In genomic region chr2:11416122-11416521, GRCm38 (mm10) we compare ENCODE assay signal across 29 mouse cellular contexts.
DNase-seq lines count a peak whose midpoint lies in the region; ATAC-seq lines count a peak whose summit lies in the region.
"Had no signal": no experiment of that assay in that cellular context is flagged by ENCODE, and none has a peak within 500 bp of the region (broad histone marks: within the 10 kb centered on the region; RNA-seq: fewer than 3 reads in every experiment).

No protein-coding gene starts in this region.

- H3K9ac ChIP-seq in intestine, embryonic 16.5 days (ENCODE audit: low read depth, low read length): no peak overlapping the region
- H3K9ac ChIP-seq: embryonic facial prominence, embryonic 15.5 days; forebrain, embryonic 13.5 days; heart, embryonic 15.5 days; hindbrain, embryonic 12.5 days; liver, embryonic 14.5 days; midbrain, embryonic 13.5 days; stomach, embryonic 15.5 days had no signal

- H3K4me2 ChIP-seq in intestine, embryonic 16.5 days (ENCODE audit: low read depth, low read length): no peak overlapping the region
- H3K4me2 ChIP-seq: embryonic facial prominence, embryonic 15.5 days; forebrain, embryonic 13.5 days; heart, embryonic 15.5 days; hindbrain, embryonic 12.5 days; midbrain, embryonic 13.5 days; stomach, embryonic 15.5 days had no signal

- H3K4me3 ChIP-seq in intestine, embryonic 16.5 days (ENCODE audit: low read length): no peak overlapping the region
- no peak overlapping the region for H3K4me3 ChIP-seq in forebrain, embryonic 10.5 days
- H3K4me3 ChIP-seq: embryonic facial prominence, embryonic 10.5 days; embryonic facial prominence, embryonic 15.5 days; forebrain, embryonic 13.5 days; heart, embryonic 10.5 days; heart, embryonic 15.5 days; hindbrain, embryonic 12.5 days; midbrain, embryonic 13.5 days; stomach, embryonic 15.5 days had no signal

- peak; percentile 80 for ATAC-seq in intestine, embryonic 16.5 days
- ATAC-seq: forebrain, embryonic 13.5 days; midbrain, embryonic 13.5 days had no signal

- H3K4me1 ChIP-seq in intestine, embryonic 16.5 days (ENCODE audit: control insufficient read depth, insufficient read depth, low read length): no peaks in the 10 kb centered on the region
- no peaks in the 10 kb centered on the region for H3K4me1 ChIP-seq in forebrain, embryonic 10.5 days
- H3K4me1 ChIP-seq: embryonic facial prominence, embryonic 10.5 days; embryonic facial prominence, embryonic 15.5 days; forebrain, embryonic 13.5 days; heart, embryonic 10.5 days; heart, embryonic 15.5 days; hindbrain, embryonic 12.5 days; midbrain, embryonic 13.5 days; stomach, embryonic 15.5 days had no signal

- peak; percentile 57 for DNase-seq in urinary bladder, postnatal 14 days (ENCODE audit: low spot score)
- no peak for DNase-seq in urinary bladder, postnatal 25 days (ENCODE audit: low spot score)
- peak; percentile 22 for DNase-seq in MN1 (ENCODE audit: low spot score)
- no peak for DNase-seq in forebrain, embryonic 10.5 days (ENCODE audit: extremely low spot score, low spot score)
- no peak for DNase-seq in gastrocnemius, postnatal 4 days (ENCODE audit: low spot score in 2 of 2)
- DNase-seq in adrenal gland, postnatal 10 days: no peak
- DNase-seq: B cell, adult 2 months; cerebellum, adult 11-12 months; cerebellum, postnatal 14 days; gastrocnemius, postnatal 10 days; kidney, adult 8-10 months; kidney, postnatal 14 days; layer of hippocampus, adult 9-11 months; liver; lung, adult 2 months; lung, postnatal 10 days; thymus, adult 18-20 months; thymus, postnatal 25 days had no signal

- H3K9me3 ChIP-seq in intestine, embryonic 16.5 days (ENCODE audit: control insufficient read depth, low read length): no peaks in the 10 kb centered on the region
- H3K9me3 ChIP-seq in forebrain, embryonic 10.5 days: no peaks in the 10 kb centered on the region
- H3K9me3 ChIP-seq: embryonic facial prominence, embryonic 10.5 days; embryonic facial prominence, embryonic 15.5 days; forebrain, embryonic 13.5 days; heart, embryonic 10.5 days; heart, embryonic 15.5 days; hindbrain, embryonic 12.5 days; midbrain, embryonic 13.5 days; stomach, embryonic 15.5 days had no signal

- no peak overlapping the region for H3K27ac ChIP-seq in intestine, embryonic 16.5 days (ENCODE audit: low read length)
- no peak overlapping the region for H3K27ac ChIP-seq in forebrain, embryonic 10.5 days
- H3K27ac ChIP-seq: embryonic facial prominence, embryonic 10.5 days; embryonic facial prominence, embryonic 15.5 days; forebrain, embryonic 13.5 days; heart, embryonic 10.5 days; heart, embryonic 15.5 days; hindbrain, embryonic 12.5 days; liver, embryonic 14.5 days; macrophage; midbrain, embryonic 13.5 days; stomach, embryonic 15.5 days had no signal

- no peaks in the 10 kb centered on the region for H3K27me3 ChIP-seq in intestine, embryonic 16.5 days (replicated peaks; ENCODE audit: control insufficient read depth, insufficient read depth, low read length)
- H3K27me3 ChIP-seq in forebrain, embryonic 10.5 days (ENCODE audit: poor library complexity, severe bottlenecking): no peaks in the 10 kb centered on the region
- H3K27me3 ChIP-seq: embryonic facial prominence, embryonic 15.5 days; forebrain, embryonic 13.5 days; heart, embryonic 15.5 days; hindbrain, embryonic 12.5 days; midbrain, embryonic 13.5 days; stomach, embryonic 15.5 days had no signal

- no peaks in the 10 kb centered on the region for H3K36me3 ChIP-seq in intestine, embryonic 16.5 days (ENCODE audit: control insufficient read depth, insufficient read depth, low read length)
- no peaks in the 10 kb centered on the region for H3K36me3 ChIP-seq in forebrain, embryonic 10.5 days (replicated peaks)
- H3K36me3 ChIP-seq: embryonic facial prominence, embryonic 10.5 days; embryonic facial prominence, embryonic 15.5 days; heart, embryonic 10.5 days; heart, embryonic 15.5 days; hindbrain, embryonic 12.5 days; midbrain, embryonic 13.5 days; stomach, embryonic 15.5 days had no signal

- WGBS in intestine, embryonic 16.5 days: 75% methylated on average over 11 of the region's 11 CpGs
- WGBS in forebrain, embryonic 10.5 days: 93% methylated on average over 11 of the region's 11 CpGs

Comparison
In these comparisons a context has a peak if more than half of its experiments do, and no peak if none do; other contexts are left out.
1. DNase-seq: peak in urinary bladder, postnatal 14 days (single experiment) and MN1 (single experiment); none in urinary bladder, postnatal 25 days (single experiment), forebrain, embryonic 10.5 days (single experiment), gastrocnemius, postnatal 4 days (0 of 2) and adrenal gland, postnatal 10 days (single experiment).